Mouse (Mus musculus) C2C12 (cell line): ENCODE results near the gene 1110065P20Rik. TPM values are rescaled to one million over a fixed set of nuclear protein-coding genes. Genes with fewer than 3 reads are reported as not detected.

Experiments used
- H3K27me3 ChIP-seq: one replicate; pipeline ENCODE4 v1.6.1; 2011; ENCODE audit not compliant: control insufficient read depth, insufficient read depth, insufficient read length
- H3K36me3 ChIP-seq: one replicate; pipeline ENCODE4 v1.6.1; 2011; ENCODE audit not compliant: control insufficient read depth, insufficient read depth
- H3K4me3 ChIP-seq: one replicate; pipeline ENCODE4 v1.5.1; 2011; ENCODE audit warnings: mild to moderate bottlenecking, control low read depth; ENCODE audit not compliant: poor library complexity, insufficient read depth, severe bottlenecking
- H3K79me2 ChIP-seq: one replicate; pipeline ENCODE4 v1.6.1; 2011; ENCODE audit not compliant: control insufficient read depth, insufficient read depth
- H3K79me3 ChIP-seq: one replicate; pipeline ENCODE4 v1.6.1; 2011; ENCODE audit warnings: low read depth, control low read depth
- H3ac ChIP-seq: one replicate; pipeline ENCODE3; 2011; ENCODE audit warnings: low read depth; ENCODE audit not compliant: control insufficient read depth, insufficient read length
- CEBPB ChIP-seq: IDR thresholded peaks from one replicate; pipeline ENCODE4 v1.6.1; 2011; ENCODE audit warnings: low read depth, mild to moderate bottlenecking, control low read depth, moderate library complexity
- CTCF ChIP-seq: IDR thresholded peaks from one replicate; pipeline ENCODE4 v1.5.1; 2011; ENCODE audit not compliant: control insufficient read depth, insufficient read depth, insufficient read length
- FOSL1 ChIP-seq: IDR thresholded peaks from one replicate; pipeline ENCODE4 v1.8.0; 2011; ENCODE audit warnings: mild to moderate bottlenecking, low read length; ENCODE audit not compliant: poor library complexity, insufficient read depth, severe bottlenecking
- MAX ChIP-seq: IDR thresholded peaks from one replicate; pipeline ENCODE4 v1.6.1; 2011; ENCODE audit warnings: mild to moderate bottlenecking, control low read depth
- MYOD1 ChIP-seq: IDR thresholded peaks from one replicate; pipeline ENCODE4 v1.6.1; 2011; ENCODE audit warnings: low read depth; ENCODE audit not compliant: control insufficient read depth, insufficient read length
- MYOG ChIP-seq: IDR thresholded peaks from one replicate; pipeline ENCODE4 v1.6.1; 2011; ENCODE audit not compliant: control insufficient read depth, insufficient read length; ENCODE audit errors: extremely low read depth
- USF1 ChIP-seq: IDR thresholded peaks from one replicate; pipeline ENCODE4 v1.6.1; 2011; ENCODE audit warnings: low read depth, mild to moderate bottlenecking, control low read depth, moderate library complexity
- polyA plus RNA-seq: library from polyadenylated mRNA; unstranded; fragments of >200 nt; fragmentation: generic; extraction: Trizol; gene quantifications from one replicate; pipeline ENCODE4 v1.2.1, GENCODE M21; 2012; ENCODE audit warnings: missing spikeins

Gene 1110065P20Rik
- polyA plus RNA-seq, 1 experiment, result 67.6 TPM

DNA sequence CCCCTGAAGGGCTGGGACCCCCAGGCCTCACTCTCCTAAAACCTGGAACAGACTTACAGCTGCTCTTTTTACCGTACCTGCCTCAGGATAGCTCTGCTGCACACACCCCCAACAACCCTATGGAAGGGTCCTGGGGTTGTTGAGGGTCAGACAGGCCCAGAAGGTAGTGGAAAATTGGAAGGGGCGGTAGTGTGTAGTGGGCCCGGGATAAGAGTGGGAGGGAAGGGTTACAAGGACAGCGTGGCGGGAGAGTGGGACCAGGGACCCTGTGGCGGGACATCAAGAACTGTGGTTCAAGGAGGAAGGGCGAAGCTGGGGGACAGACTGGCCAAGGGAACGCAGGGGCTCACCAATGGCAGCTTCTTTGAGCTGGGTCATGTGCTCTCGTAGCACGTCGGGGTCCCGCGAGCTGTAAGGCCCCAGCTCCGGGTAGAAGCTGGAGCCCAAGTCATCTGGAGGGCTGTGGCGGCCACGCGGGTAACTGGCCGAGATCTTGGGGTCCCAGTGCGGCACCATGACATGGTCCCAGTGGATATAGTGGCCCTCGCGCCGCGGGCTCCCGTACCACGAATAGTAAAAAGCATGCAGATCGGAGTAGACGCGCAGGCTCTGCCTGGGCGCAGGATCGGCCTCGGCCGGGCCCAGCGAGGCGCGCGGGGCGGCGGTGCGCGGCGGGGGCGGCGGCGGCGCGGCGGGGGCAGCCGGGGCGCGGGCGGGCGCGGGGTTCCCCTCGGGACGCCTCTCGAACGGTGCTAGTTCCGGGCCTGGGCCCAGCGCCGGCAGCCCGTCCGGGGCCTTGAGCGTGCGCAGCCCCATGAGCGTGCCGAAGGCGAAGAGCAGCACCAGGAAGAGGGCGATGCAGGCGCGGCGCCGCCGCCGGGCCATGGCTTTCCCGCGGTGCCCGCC lies 10.5 kb upstream of the 1110065P20Rik start, which contains the start of gene Maneal:
Gene Maneal (minus strand): TSS at position 889 of the 906 bp plus-strand sequence.
- Histone ChIP-seq H3K79me3 (no peaks in the 10 kb centered on the region), H3K27me3 (peaks cover 29% of the 10 kb centered on the region), H3K36me3 (no peaks in the 10 kb centered on the region), H3ac (no peak within 1 kb of the TSS), H3K79me2 (no peaks in the 10 kb centered on the region), H3K4me3 (no peak within 1 kb of the TSS)
- TF ChIP-seq MYOD1 (no peak), CEBPB (no peak), MAX (no peak), FOSL1 (no peak), MYOG (no peak), USF1 (no peak), CTCF (no peak)

DNA sequence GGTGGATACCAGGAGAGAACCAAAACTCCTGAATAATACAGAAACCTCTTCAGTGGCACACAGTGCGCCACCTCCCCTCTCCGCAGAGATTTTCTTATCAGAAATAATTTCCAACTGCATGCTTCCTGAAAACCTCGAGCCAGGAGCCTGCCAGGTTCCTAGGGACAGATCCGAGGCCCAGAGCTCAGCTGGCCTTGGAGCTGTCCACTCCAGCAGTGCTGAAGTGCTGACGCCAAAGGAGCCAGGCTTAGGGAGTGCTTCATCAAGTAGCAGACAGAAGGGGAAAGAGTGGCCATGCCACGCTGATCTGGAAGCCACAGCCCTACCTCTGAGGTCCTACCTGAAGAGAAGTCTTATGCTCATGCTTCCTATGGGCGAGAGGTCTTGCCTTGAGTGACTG lies 9.4 kb upstream of the 1110065P20Rik start:
- Histone ChIP-seq H3K36me3 (peaks cover 9% of the 10 kb centered on the region), H3K79me3 (no peaks in the 10 kb centered on the region), H3K4me3 (no peak overlapping the region), H3ac (no peak overlapping the region), H3K79me2 (no peaks in the 10 kb centered on the region), H3K27me3 (peaks cover 29% of the 10 kb centered on the region)
- TF ChIP-seq FOSL1, result no peak
- no peak for TF ChIP-seq CEBPB
- no peak for TF ChIP-seq CTCF
- no peak for TF ChIP-seq MYOG
- TF ChIP-seq MYOD1, result no peak
- no peak for TF ChIP-seq MAX
- TF ChIP-seq USF1, result no peak

DNA sequence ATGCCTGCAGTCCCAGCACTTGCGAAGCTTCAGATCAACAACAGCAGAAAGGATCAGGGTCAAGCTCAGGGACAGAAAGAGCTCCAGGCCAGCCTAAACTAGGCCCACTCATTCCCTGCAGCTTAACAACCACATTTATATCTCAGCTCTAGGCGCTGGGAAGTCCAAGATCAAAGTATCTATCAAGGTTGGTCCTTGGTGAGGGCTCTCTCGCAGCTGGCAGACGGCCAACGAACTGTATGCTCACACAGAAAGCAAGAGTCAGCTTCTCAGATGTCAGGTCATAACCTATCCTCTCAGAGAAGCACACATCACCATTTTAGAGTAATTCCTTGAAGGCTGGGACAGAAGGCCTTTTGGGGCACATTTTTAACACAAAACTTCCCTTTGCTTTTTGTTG lies 7.4 kb upstream of the 1110065P20Rik start:
- H3K79me2 ChIP-seq, result peaks cover 16% of the 10 kb centered on the region
- H3K79me3 ChIP-seq, result peaks cover 14% of the 10 kb centered on the region
- TF ChIP-seq CTCF, result no peak
- TF ChIP-seq FOSL1, result no peak
- no peak for TF ChIP-seq USF1
- no peak for TF ChIP-seq MYOD1
- no peak for TF ChIP-seq CEBPB
- TF ChIP-seq MYOG, result no peak
- TF ChIP-seq MAX, result no peak
- H3K36me3 ChIP-seq, result peaks cover 30% of the 10 kb centered on the region
- no peak overlapping the region for H3K4me3 ChIP-seq
- peaks cover 24% of the 10 kb centered on the region for H3K27me3 ChIP-seq
- H3ac ChIP-seq, result no peak overlapping the region

DNA sequence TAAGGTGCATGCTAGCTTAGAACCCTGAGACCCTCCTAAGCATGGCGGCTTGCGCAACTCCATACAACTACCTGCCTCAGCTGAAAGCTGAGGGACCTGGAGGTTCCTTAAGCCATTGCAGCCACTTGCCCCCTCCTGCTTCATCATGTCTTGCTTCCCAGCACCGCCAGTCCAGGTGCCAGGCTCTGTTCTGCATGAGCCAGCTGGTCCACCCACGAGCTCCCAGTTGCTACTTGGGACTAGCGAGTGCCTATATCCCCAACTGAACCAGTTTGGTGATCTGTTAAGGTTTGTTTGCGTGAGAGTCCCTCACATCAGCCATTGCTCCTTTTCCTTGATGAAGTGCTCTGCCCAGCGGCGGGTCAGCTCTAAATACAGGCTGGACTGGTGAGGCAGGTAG lies 5.3 kb upstream of the 1110065P20Rik start:
- Histone ChIP-seq H3K79me3 (peaks cover 35% of the 10 kb centered on the region), H3K4me3 (no peak overlapping the region), H3K79me2 (peaks cover 36% of the 10 kb centered on the region), H3K27me3 (peaks cover 3% of the 10 kb centered on the region), H3ac (no peak overlapping the region), H3K36me3 (peaks cover 44% of the 10 kb centered on the region)
- TF ChIP-seq MYOD1, result no peak
- TF ChIP-seq CTCF, result no peak
- TF ChIP-seq FOSL1, result no peak
- TF ChIP-seq USF1, result no peak
- TF ChIP-seq MAX, result no peak
- no peak for TF ChIP-seq MYOG
- no peak for TF ChIP-seq CEBPB

DNA sequence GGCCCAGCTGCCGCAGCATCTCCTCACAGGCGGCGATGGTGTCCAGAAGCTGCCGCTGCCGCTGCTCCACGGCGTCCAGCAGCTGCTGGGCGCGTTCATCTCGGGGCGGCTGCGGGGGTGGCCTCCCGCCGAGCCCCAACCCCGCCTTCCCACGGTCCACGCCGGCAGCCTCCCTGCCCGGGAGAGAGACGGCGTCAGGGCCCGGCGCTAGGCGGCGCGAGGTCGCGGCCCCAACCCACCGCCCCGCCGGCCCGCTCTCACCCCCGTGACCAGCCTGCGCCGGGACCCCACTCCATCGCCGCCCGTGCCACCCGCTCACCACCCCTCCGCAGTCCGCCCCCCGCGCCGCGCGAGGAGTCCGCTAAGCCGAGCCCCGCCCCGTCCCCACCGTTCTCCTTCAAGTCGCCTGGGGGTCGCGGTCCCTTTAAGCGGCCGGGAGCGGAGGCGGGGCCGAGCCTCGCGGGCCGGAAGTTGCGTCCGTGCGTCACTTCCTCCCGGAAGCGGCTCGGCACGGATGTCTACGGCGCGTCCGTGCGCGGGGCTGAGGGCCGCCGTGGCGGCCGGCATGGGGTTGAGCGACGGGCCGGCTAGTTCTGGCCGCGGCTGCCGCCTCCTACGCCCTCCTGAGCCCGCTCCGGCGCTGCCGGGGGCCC lies 609 bp downstream of the 1110065P20Rik start, which contains the start of gene Yrdc:
Gene Yrdc (plus strand): TSS at position 419 of the 653 bp plus-strand sequence.
- Histone ChIP-seq H3ac (peak within 1 kb of the TSS; percentile 94), H3K27me3 (no peaks in the 10 kb centered on the region)
- no peak for TF ChIP-seq USF1
- peak; percentile 63 for TF ChIP-seq CTCF
- TF ChIP-seq CEBPB, result no peak
- TF ChIP-seq MAX, result no peak

More for the DNA sequence above, 609 bp downstream of the 1110065P20Rik start, which contains the start of gene Yrdc:
- H3K79me3 ChIP-seq, result peaks cover 39% of the 10 kb centered on the region
- H3K36me3 ChIP-seq, result peaks cover 35% of the 10 kb centered on the region
- H3K79me2 ChIP-seq, result peaks cover 60% of the 10 kb centered on the region
- H3K4me3 ChIP-seq, result peak within 1 kb of the TSS; percentile 89
